Mouse (Mus musculus): Measurements from ENCODE around the gene Mfsd11.

- TF ChIP-seq POLR2A (IDR thresholded peaks at IDR 0.05; ENCODE audit: control insufficient read depth, low read depth, low read length) = no peak
- TF ChIP-seq CTCF (IDR thresholded peaks at IDR 0.05; ENCODE audit: control insufficient read depth, insufficient read depth, insufficient replicate concordance, low read depth, low read length) = no peak
Measured at GRCm38 (mm10) chr11:116836283-116836682, 16.0 kb upstream of the Mfsd11 start.

Measured in testis, adult 2 months (tissue).